Mouse (Mus musculus) heart, embryonic 14.5 days (tissue): Measurements from ENCODE around the gene Arid2. TPM values are rescaled to one million over a fixed set of nuclear protein-coding genes. Genes with fewer than 3 reads are reported as not detected.
A peak's percentile ranks its signal among the peaks of the same experiment; 100 is the strongest.

Experiments
- ATAC-seq: fragments of 200-750 bp; cut with Nextera tagmentation; 2 replicates; pipeline ENCODE4 v1.8.0; 2017; ENCODE audit warnings: low read depth, moderate TSS enrichment; ENCODE audit not compliant: insufficient number of reproducible peaks, insufficient read depth, low FRiP score
- H3K27ac ChIP-seq, 2 experiments: fragments of 200-500 bp in 1 of 2; fragments of 300-500 bp in 1 of 2; sonication (generic) in 1 of 2; replicated peaks in 1 of 2; 2 replicates each; pipeline ENCODE4 v1.5.1; 2012 to 2014; ENCODE audit warnings: low read depth in 2 of 2, low read length in 2 of 2, control low read depth in 1 of 2, mild to moderate bottlenecking in 1 of 2, mixed read lengths in 1 of 2; ENCODE audit not compliant: control insufficient read depth in 1 of 2, insufficient read depth in 1 of 2
- H3K27me3 ChIP-seq: fragments of 300-500 bp; sonication (generic); 2 replicates; pipeline ENCODE4 v1.6.1; 2014; ENCODE audit warnings: mild to moderate bottlenecking, low read length, control low read depth; ENCODE audit not compliant: control insufficient read depth, insufficient read depth
- H3K36me3 ChIP-seq: fragments of 300-500 bp; sonication (generic); 2 replicates; pipeline ENCODE4 v1.6.1; 2014; ENCODE audit warnings: mild to moderate bottlenecking, control low read depth, low read length, mixed read lengths; ENCODE audit not compliant: control insufficient read depth, insufficient read depth
- H3K4me1 ChIP-seq, 2 experiments: fragments of 200-500 bp in 1 of 2; fragments of 300-500 bp in 1 of 2; sonication (generic) in 1 of 2; 2 replicates each; pipeline ENCODE4 v1.6.1; 2012 to 2014; ENCODE audit warnings: low read length in 2 of 2, control low read depth in 1 of 2, mixed read lengths in 1 of 2; ENCODE audit not compliant: control insufficient read depth in 2 of 2, insufficient read depth in 2 of 2
- H3K4me2 ChIP-seq: fragments of 300-500 bp; sonication (generic); 2 replicates; pipeline ENCODE4 v1.6.1; 2014; ENCODE audit warnings: mild to moderate bottlenecking, low read length
- H3K4me3 ChIP-seq, 2 experiments: fragments of 200-500 bp in 1 of 2; fragments of 300-500 bp in 1 of 2; sonication (generic) in 1 of 2; 2 replicates each; pipeline ENCODE4 v1.5.1; 2012 to 2014; ENCODE audit warnings: low read length in 2 of 2, mild to moderate bottlenecking in 2 of 2, control low read depth in 1 of 2, low read depth in 1 of 2, moderate library complexity in 1 of 2; ENCODE audit not compliant: control insufficient read depth in 1 of 2, insufficient read depth in 1 of 2
- H3K9ac ChIP-seq: fragments of 300-500 bp; sonication (generic); 2 replicates; pipeline ENCODE4 v1.6.1; 2014; ENCODE audit warnings: mild to moderate bottlenecking, low read length
- H3K9me3 ChIP-seq: fragments of 300-500 bp; sonication (generic); 2 replicates; pipeline ENCODE4 v1.6.1; 2016; ENCODE audit warnings: low read length, control low read depth; ENCODE audit not compliant: control insufficient read depth
- WGBS: fragments of 180-500 bp; shearing (Covaris S2); extraction: QIAGEN DNeasy Blood & Tissue Kit; methylation state at CpG from one replicate; pipeline ENCODE4 v1.1.7; 2014; 5-methylcytosine and 5-hydroxymethylcytosine counted together
- polyA plus RNA-seq: library from polyadenylated mRNA; unstranded; fragments of >200 nt; fragmentation: Nextera tagmentation; extraction: Ambion mirVana; gene quantifications from 2 replicates; pipeline ENCODE4 v1.2.1, GENCODE M21; 2014

Arid2 gene
- polyA plus RNA-seq, 1 experiment from 2014 or later = 19.4 TPM

- Histone ChIP-seq H3K36me3 (peaks cover 84% of the 10 kb centered on the region), H3K4me1 (peaks cover 4 to 5% of the 10 kb centered on the region in 2 experiments; a peak in 1 of 4 replicates), H3K4me2 (no peak overlapping the region), H3K4me3 (no peak overlapping the region), H3K9ac (no peak overlapping the region), H3K27ac (no peak overlapping the region), H3K27me3 (no peaks in the 10 kb centered on the region), H3K9me3 (no peaks in the 10 kb centered on the region)
- 94% methylated on average over 6 of the region's 6 CpGs for WGBS
- ATAC-seq = no peak
These were observed 85.3 kb downstream of the Arid2 start for GRCm38 (mm10) chr15:96372628-96373027.

- no peak for ATAC-seq
- 85% methylated on average over 5 of the region's 5 CpGs for WGBS
- no peaks in the 10 kb centered on the region for H3K9me3 ChIP-seq
- H3K27ac ChIP-seq = no peak overlapping the region
- no peak overlapping the region for H3K4me2 ChIP-seq
- H3K9ac ChIP-seq = no peak overlapping the region
- H3K4me3 ChIP-seq = no peak overlapping the region
- no peaks in the 10 kb centered on the region for H3K27me3 ChIP-seq
- peaks cover 84% of the 10 kb centered on the region for H3K36me3 ChIP-seq
- H3K4me1 ChIP-seq = peaks cover 4 to 5% of the 10 kb centered on the region in 2 experiments; a peak in 1 of 4 replicates
These were observed 85.8 kb downstream of the Arid2 start for GRCm38 (mm10) chr15:96373161-96373560.

GRCm38 (mm10) chr15:96376214-96376613 lies 88.9 kb downstream of the Arid2 start:
- H3K4me3 ChIP-seq = no peak overlapping the region
- H3K9me3 ChIP-seq = no peaks in the 10 kb centered on the region
- H3K27ac ChIP-seq = no peak overlapping the region
- H3K4me2 ChIP-seq = no peak overlapping the region
- H3K9ac ChIP-seq = no peak overlapping the region
- no peak for ATAC-seq
- no peaks in the 10 kb centered on the region for H3K27me3 ChIP-seq
- H3K36me3 ChIP-seq = peaks cover 76% of the 10 kb centered on the region
- H3K4me1 ChIP-seq = peaks cover 4 to 5% of the 10 kb centered on the region in 2 experiments; a peak in 1 of 4 replicates
- WGBS = 91% methylated on average over 2 of the region's 2 CpGs

- Histone ChIP-seq H3K4me2 (no peak overlapping the region), H3K4me1 (peaks cover 4 to 5% of the 10 kb centered on the region in 2 experiments; a peak in 1 of 4 replicates), H3K27ac (no peak overlapping the region), H3K9ac (no peak overlapping the region), H3K4me3 (no peak overlapping the region), H3K27me3 (no peaks in the 10 kb centered on the region), H3K9me3 (no peaks in the 10 kb centered on the region), H3K36me3 (peaks cover 74% of the 10 kb centered on the region)
- WGBS = 71% methylated on average over 5 of the region's 5 CpGs
- no peak for ATAC-seq
These were observed 89.9 kb downstream of the Arid2 start for GRCm38 (mm10) chr15:96377263-96377662.

GRCm38 (mm10) chr15:96377701-96378100 lies 90.4 kb downstream of the Arid2 start:
- WGBS = 89% methylated on average over 7 of the region's 7 CpGs
- H3K27me3 ChIP-seq = no peaks in the 10 kb centered on the region
- no peaks in the 10 kb centered on the region for H3K9me3 ChIP-seq
- H3K4me3 ChIP-seq = no peak overlapping the region
- no peak overlapping the region for H3K27ac ChIP-seq
- H3K4me2 ChIP-seq = no peak overlapping the region
- no peak overlapping the region for H3K9ac ChIP-seq
- H3K36me3 ChIP-seq = peaks cover 73% of the 10 kb centered on the region
- ATAC-seq = no peak
- H3K4me1 ChIP-seq = peaks cover 4 to 5% of the 10 kb centered on the region in 2 experiments; a peak in 1 of 4 replicates

- no peak overlapping the region for H3K4me3 ChIP-seq
- H3K27me3 ChIP-seq = no peaks in the 10 kb centered on the region
- H3K9ac ChIP-seq = no peak overlapping the region
- ATAC-seq = no peak
- WGBS = 85% methylated on average over 11 of the region's 11 CpGs
- no peak overlapping the region for H3K4me2 ChIP-seq
- H3K4me1 ChIP-seq = peaks cover 1 to 3% of the 10 kb centered on the region in 2 experiments; a peak in 1 of 4 replicates
- no peaks in the 10 kb centered on the region for H3K9me3 ChIP-seq
- peaks cover 71% of the 10 kb centered on the region for H3K36me3 ChIP-seq
- no peak overlapping the region for H3K27ac ChIP-seq
These were observed 94.9 kb downstream of the Arid2 start for GRCm38 (mm10) chr15:96382223-96382622.

- ATAC-seq = peak; percentile 26; the same call in 1 of the 2 replicates
- Histone ChIP-seq H3K36me3 (peaks cover 61% of the 10 kb centered on the region), H3K9ac (no peak overlapping the region), H3K4me3 (no peak overlapping the region), H3K27ac (peak overlapping the region in 1 of 2 experiments; percentile 39; a peak in 1 of 4 replicates), H3K27me3 (no peaks in the 10 kb centered on the region), H3K4me2 (no peak overlapping the region), H3K4me1 (peaks cover 3 to 9% of the 10 kb centered on the region in 2 experiments; a peak in 2 of 4 replicates), H3K9me3 (no peaks in the 10 kb centered on the region)
- WGBS = 74% methylated on average over 1 of the region's 1 CpGs
These were observed 101.2 kb downstream of the Arid2 start for GRCm38 (mm10) chr15:96388565-96388964.

- no peaks in the 10 kb centered on the region for H3K27me3 ChIP-seq
- peaks cover 3 to 9% of the 10 kb centered on the region in 2 experiments; a peak in 2 of 4 replicates for H3K4me1 ChIP-seq
- no peak overlapping the region for H3K4me3 ChIP-seq
- no peak overlapping the region for H3K27ac ChIP-seq
- peaks cover 80% of the 10 kb centered on the region for H3K36me3 ChIP-seq
- H3K9me3 ChIP-seq = no peaks in the 10 kb centered on the region
- no peak overlapping the region for H3K4me2 ChIP-seq
- ATAC-seq = no peak
- WGBS = 94% methylated on average over 3 of the region's 3 CpGs
- no peak overlapping the region for H3K9ac ChIP-seq
These were observed 105.6 kb downstream of the Arid2 start for GRCm38 (mm10) chr15:96392878-96393277.
